Mouse (Mus musculus) intestine, embryonic 16.5 days (tissue): ENCODE measurements around the gene Fosl1. TPM values are rescaled to one million over a fixed set of nuclear protein-coding genes. Genes with fewer than 3 reads are reported as not detected.

Experiments used
- ATAC-seq: fragments of 200-750 bp; cut with Nextera tagmentation; 2 replicates; pipeline ENCODE4 v1.8.0; 2017; ENCODE audit warnings: moderate TSS enrichment, moderate library complexity
- H3K27ac ChIP-seq: fragments of 300-500 bp; sonication (generic); 2 replicates; pipeline ENCODE4 v1.5.1; 2014; ENCODE audit warnings: mild to moderate bottlenecking, low read length
- H3K27me3 ChIP-seq: fragments of 300-500 bp; sonication (generic); replicated peaks from 2 replicates; pipeline ENCODE4 v1.6.1; 2014; ENCODE audit warnings: low read length, control low read depth, mixed read lengths; ENCODE audit not compliant: control insufficient read depth, insufficient read depth
- H3K36me3 ChIP-seq: fragments of 300-500 bp; sonication (generic); 2 replicates; pipeline ENCODE4 v1.6.1; 2014; ENCODE audit warnings: low read length, control low read depth; ENCODE audit not compliant: control insufficient read depth, insufficient read depth
- H3K4me1 ChIP-seq: fragments of 300-500 bp; sonication (generic); 2 replicates; pipeline ENCODE4 v1.6.1; 2014; ENCODE audit warnings: low read length, control low read depth, mixed read lengths; ENCODE audit not compliant: control insufficient read depth, insufficient read depth
- H3K4me2 ChIP-seq: fragments of 300-500 bp; sonication (generic); 2 replicates; pipeline ENCODE4 v1.6.1; 2014; ENCODE audit warnings: low read depth, low read length, control low read depth
- H3K4me3 ChIP-seq: fragments of 300-500 bp; sonication (generic); 2 replicates; pipeline ENCODE4 v1.5.1; 2014; ENCODE audit warnings: mild to moderate bottlenecking, low read length
- H3K9ac ChIP-seq: fragments of 300-500 bp; sonication (generic); 2 replicates; pipeline ENCODE4 v1.6.1; 2014; ENCODE audit warnings: low read depth, low read length
- H3K9me3 ChIP-seq: fragments of 300-500 bp; sonication (generic); 2 replicates; pipeline ENCODE4 v1.6.1; 2016; ENCODE audit warnings: low read length, control low read depth; ENCODE audit not compliant: control insufficient read depth
- WGBS: fragments of 180-500 bp; shearing (Covaris S2); extraction: QIAGEN DNeasy Blood & Tissue Kit; methylation state at CpG from one replicate; pipeline ENCODE4 v1.1.7; 2014; 5-methylcytosine and 5-hydroxymethylcytosine counted together
- polyA plus RNA-seq: library from polyadenylated mRNA; unstranded; fragments of >200 nt; fragmentation: Nextera tagmentation; extraction: Ambion mirVana; gene quantifications from 2 replicates; pipeline ENCODE4 v1.2.1, GENCODE M21; 2015

Gene Fosl1
- polyA plus RNA-seq, 1 experiment from 2014 or later: not detected

DNA sequence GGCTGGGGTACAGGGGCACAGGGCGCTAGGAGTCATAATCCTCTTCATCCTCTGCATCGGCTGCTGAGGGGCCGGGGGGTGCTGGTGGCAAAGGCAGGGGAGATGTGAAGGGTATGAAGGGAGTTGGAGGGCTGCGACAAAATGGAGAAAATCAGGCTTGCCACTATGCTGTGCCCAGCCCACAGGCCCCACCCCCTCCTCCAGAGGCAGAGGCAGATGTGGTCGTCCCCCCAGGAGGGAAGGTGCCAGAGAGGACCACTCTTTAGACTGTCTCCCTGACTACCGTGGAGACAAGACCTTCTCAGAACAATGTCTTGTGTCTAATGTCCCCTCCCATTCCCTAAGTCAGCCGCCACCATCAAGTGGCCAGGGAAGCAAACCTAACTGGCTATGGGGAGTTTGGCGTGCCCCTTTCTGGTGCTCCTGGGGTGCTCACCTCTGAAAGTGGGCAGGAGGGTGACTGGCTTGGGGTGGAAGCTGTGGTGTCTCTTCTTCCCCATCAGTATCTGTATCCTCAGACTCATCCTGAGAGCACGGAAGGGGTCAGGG is 24.4 kb upstream of the Fosl1 start:
- Histone ChIP-seq H3K9me3 (no peaks in the 10 kb centered on the region), H3K36me3 (peaks cover 9% of the 10 kb centered on the region; the same call in 1 of the 2 replicates), H3K27ac (no peak overlapping the region), H3K4me1 (peaks cover 21% of the 10 kb centered on the region), H3K27me3 (no peaks in the 10 kb centered on the region), H3K4me3 (peak overlapping the region; percentile 81), H3K9ac (peak overlapping the region; percentile 90), H3K4me2 (peak overlapping the region; percentile 87)
- no peak for ATAC-seq
- WGBS: 83% methylated on average over 9 of the region's 9 CpGs

DNA sequence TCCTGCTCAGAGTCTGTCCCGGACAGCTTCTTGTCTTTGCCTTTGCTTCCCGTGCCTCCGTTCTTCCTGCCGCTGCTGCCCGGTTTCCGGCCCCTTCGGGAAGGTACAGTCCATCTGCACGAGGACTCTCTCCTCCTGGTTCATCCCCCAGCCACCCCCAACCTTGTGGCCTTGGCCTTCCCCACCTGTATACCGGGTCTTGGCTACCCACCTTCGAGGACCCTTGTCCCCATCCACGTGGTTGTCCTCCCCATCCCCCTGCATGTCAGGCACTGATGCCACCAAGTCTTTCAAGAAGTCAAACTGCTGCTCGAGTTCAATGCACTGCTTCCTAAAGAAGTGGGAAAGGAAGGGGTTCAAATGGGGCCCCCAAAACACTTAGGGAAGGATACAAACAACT is 23.8 kb upstream of the Fosl1 start:
- WGBS: 61% methylated on average over 12 of the region's 12 CpGs
- Histone ChIP-seq H3K9me3 (no peaks in the 10 kb centered on the region), H3K4me3 (peak overlapping the region; percentile 81), H3K4me1 (peaks cover 21% of the 10 kb centered on the region), H3K27me3 (no peaks in the 10 kb centered on the region), H3K27ac (peak overlapping the region; percentile 89), H3K36me3 (peaks cover 9% of the 10 kb centered on the region; the same call in 1 of the 2 replicates), H3K9ac (peak overlapping the region; percentile 90), H3K4me2 (peak overlapping the region; percentile 87)
- ATAC-seq: no peak

DNA sequence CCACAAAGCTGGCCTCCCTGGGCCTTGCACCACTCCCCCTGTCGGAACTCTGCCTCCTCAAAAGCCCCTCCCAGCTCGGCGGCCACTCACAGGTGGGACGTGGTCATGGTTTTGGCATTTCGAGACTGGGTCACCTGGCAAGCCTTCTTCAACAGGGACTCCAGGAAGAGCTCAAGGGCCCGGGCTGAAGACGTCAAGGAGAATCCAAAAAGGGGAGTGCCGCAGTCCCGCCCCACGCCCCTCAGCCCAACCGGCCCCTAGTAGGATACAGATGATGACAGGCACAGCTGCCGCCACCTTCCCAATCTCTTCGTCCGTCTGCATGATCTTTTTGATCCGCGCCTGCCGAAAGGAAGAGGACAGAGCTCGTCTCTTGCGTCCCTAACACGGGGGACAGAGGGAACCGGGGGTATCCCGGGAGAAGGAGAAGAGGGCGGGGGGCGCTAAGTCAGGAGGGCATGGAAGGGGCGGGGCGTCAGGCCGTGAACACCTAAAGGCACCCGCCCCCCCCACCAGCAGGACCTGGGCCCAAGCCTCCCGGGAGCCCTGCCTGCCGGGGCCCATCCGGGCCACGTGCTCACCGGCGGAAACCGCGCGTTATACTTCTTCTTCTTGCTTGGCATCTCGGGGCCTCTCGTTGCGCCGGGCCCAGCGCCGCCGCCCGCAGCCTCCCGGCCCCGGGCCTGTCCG is 23.1 kb upstream of the Fosl1 start:
- ATAC-seq: peak; percentile 76
- peak overlapping the region; percentile 89 for H3K27ac ChIP-seq
- no peaks in the 10 kb centered on the region for H3K27me3 ChIP-seq
- H3K4me2 ChIP-seq: peak overlapping the region; percentile 87
- peaks cover 21% of the 10 kb centered on the region for H3K4me1 ChIP-seq
- H3K9ac ChIP-seq: peak overlapping the region; percentile 90
- 0% methylated on average over 44 of the region's 48 CpGs for WGBS
- H3K9me3 ChIP-seq: no peaks in the 10 kb centered on the region
- peaks cover 9% of the 10 kb centered on the region; the same call in 1 of the 2 replicates for H3K36me3 ChIP-seq
- H3K4me3 ChIP-seq: peak overlapping the region; percentile 81

DNA sequence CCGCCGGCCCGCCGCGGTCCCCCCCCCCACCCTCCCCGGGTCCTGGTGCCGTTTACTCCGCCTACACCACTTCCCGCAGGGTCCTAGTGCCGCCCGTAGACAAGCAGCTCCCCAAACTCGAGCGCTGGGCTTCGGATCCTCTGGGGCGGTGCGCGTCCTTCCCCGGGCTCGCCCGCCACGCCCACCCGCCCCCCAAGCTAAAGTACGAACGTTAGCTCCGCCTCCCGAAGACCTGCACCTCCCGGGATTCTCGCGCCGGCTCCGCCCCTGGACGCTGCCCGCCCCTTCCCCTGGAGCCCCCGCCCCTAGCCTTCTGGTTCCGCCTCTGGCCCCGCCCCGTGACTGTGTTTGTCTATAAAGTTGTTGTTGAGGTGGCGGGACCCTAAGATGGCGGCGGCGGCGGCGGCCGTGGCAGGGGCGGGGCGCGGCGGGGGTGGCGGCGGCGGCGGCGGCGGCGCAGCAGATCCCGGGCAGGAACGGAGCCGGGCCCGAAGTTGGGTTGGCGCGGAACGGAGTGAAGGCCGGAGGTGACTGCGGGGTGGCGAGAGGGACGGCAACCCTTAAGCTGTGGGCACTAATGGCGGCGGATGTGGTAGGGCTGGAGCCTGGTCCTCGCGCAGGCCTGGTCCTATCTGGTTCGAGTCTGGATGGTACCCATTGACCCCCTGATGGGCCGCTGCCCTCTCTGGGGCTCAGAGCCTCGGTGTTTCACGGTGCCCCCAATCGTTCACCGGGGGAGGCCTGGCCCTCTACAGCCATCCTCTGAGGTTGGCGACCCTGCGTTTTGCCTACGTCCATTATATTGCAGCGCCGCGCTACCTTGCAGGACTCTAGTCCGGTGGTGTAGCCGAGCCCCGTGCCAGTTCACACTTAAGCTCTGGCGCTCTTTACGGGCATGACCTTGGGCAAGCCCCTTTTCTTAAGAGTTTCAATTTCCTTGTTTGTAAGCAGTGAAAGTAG is 22.3 kb upstream of the Fosl1 start, which contains the start of the genes Drap1 and AI837181:
Gene Drap1, minus strand, starts transcription at position 198 of the 960 bp plus-strand sequence.
Gene AI837181, plus strand, starts transcription at position 363 of the 960 bp plus-strand sequence.
- Histone ChIP-seq H3K27me3 (no peaks in the 10 kb centered on the region), H3K4me2 (peak within 1 kb of the TSS; percentile 87), H3K27ac (peak within 1 kb of the TSS; percentile 89), H3K4me3 (peak within 1 kb of the TSS; percentile 81), H3K36me3 (peaks cover 9% of the 10 kb centered on the region; the same call in 1 of the 2 replicates), H3K4me1 (peaks cover 21% of the 10 kb centered on the region), H3K9ac (peak within 1 kb of the TSS; percentile 93), H3K9me3 (no peaks in the 10 kb centered on the region)
- WGBS: under 1% methylated on average over 78 of the region's 87 CpGs
- peak; percentile 92 for ATAC-seq

DNA sequence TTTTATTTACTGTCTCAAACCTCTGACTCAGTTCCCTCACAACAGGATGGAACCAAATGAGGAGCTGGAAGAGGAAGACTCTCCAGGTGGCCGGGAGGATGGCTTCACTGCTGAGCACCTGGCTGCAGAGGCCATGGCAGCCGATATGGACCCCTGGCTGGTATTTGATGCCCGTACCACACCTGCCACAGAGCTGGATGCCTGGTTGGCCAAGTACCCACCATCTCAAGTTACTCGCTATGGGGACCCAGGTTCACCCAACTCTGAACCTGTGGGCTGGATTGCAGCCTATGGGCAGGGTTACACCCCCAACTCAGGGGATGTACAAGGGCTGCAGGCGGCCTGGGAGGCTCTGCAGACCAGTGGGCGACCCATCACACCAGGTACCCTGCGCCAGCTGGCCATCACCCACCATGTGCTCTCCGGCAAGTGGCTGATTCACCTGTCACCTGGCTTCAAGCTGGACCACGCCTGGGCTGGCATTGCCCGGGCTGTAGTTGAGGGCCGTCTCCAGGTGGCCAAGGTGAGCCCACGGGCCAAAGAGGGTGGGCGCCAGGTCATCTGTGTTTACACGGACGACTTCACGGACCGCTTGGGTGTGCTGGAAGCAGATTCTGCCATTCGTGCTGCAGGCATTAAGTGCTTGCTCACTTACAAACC is 21.3 kb upstream of the Fosl1 start:
- Histone ChIP-seq H3K4me3 (peak overlapping the region; percentile 81), H3K36me3 (peaks cover 9% of the 10 kb centered on the region; the same call in 1 of the 2 replicates), H3K4me2 (peak overlapping the region; percentile 86), H3K27ac (peak overlapping the region; percentile 78), H3K27me3 (no peaks in the 10 kb centered on the region), H3K9me3 (no peaks in the 10 kb centered on the region), H3K4me1 (peaks cover 21% of the 10 kb centered on the region), H3K9ac (peak overlapping the region; percentile 93)
- ATAC-seq: no peak
- 84% methylated on average over 18 of the region's 18 CpGs for WGBS

DNA sequence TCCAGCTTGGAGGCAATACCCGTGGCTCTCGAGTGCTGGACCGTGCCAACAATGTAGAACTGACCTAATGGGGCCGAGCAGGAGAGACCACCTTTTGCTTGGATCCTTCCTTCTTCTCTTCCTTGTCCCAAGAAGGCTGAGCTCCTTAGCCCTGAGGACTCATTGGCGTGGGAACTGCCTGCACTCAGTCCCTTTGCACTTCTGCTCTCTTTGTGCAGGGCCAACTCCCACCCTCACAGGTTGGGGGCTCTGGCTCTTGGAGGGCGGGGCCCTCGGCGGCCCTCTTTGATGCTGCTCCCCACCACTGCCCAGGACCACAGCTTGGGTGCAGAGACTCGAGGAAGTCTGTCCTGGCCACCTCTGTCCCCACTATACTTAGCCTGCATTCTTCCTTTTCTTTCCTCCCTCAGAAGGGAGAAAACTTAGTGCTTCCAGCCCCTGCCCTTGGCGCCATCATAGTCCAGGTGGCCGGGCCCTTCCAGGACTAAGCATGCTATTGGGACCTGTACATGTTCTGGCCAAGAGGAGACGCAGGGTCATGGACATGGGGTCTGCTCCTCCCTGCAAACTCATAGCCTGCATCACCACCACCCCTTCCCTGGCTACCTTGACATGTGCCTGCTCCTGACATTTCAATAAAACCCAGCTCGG is 20.6 kb upstream of the Fosl1 start:
- Histone ChIP-seq H3K27me3 (no peaks in the 10 kb centered on the region), H3K36me3 (peaks cover 9% of the 10 kb centered on the region; the same call in 1 of the 2 replicates), H3K9ac (0 out of 2 replicates have a peak overlapping the region, but pooled peaks have one; percentile 93), H3K9me3 (no peaks in the 10 kb centered on the region), H3K27ac (no peak overlapping the region), H3K4me1 (peaks cover 21% of the 10 kb centered on the region), H3K4me2 (no peak overlapping the region), H3K4me3 (no peak overlapping the region)
- 90% methylated on average over 13 of the region's 13 CpGs for WGBS
- ATAC-seq: no peak

DNA sequence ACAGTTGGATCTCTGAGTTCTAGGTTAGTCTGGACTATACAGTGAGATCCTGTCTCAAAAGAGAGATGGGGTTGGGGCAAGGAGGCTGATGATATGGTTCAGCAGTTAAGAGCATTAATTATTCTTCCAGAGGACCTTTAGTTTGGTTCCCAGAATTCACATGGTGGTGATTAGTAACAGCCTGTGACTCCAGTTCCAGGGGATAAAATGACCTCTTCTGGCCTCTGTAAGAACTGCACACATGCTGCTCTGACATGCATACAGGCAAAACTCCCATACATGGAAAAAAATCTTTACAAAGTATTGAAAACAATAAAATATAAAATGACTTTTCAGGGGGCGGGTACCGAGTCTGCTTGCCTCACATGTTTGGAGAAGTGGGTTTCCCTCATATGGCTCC is 19.3 kb upstream of the Fosl1 start:
- 80% methylated on average over 2 of the region's 2 CpGs for WGBS
- H3K9ac ChIP-seq: no peak overlapping the region
- ATAC-seq: no peak

DNA sequence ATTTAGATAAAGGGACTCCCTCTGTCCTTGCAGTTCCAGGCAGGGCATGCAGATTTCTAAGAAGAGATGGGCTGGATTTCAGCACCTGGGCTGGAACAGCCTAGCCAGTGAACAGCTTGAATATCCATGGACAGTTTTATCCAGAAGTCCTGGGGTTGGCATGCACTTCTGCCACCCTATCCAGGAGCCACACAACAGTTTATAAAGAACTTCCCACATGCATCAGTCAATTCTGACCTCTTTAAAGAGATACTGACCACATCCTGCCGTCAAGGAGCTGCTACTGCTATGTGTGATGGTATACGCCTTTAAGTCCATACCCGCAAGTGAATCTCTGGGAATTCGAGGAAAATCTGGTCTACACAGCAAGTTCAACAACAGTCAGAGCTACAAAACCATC is 18.1 kb upstream of the Fosl1 start:
- H3K4me1 ChIP-seq: peaks cover 22% of the 10 kb centered on the region

More for the DNA sequence above, 19.3 kb upstream of the Fosl1 start:
- H3K27me3 ChIP-seq: no peaks in the 10 kb centered on the region
- peaks cover 23% of the 10 kb centered on the region for H3K4me1 ChIP-seq
- no peak overlapping the region for H3K4me3 ChIP-seq
- no peaks in the 10 kb centered on the region for H3K9me3 ChIP-seq
- H3K4me2 ChIP-seq: no peak overlapping the region
- peaks cover 9% of the 10 kb centered on the region; the same call in 1 of the 2 replicates for H3K36me3 ChIP-seq
- H3K27ac ChIP-seq: no peak overlapping the region

More for the DNA sequence above, 18.1 kb upstream of the Fosl1 start:
- H3K4me3 ChIP-seq: no peak overlapping the region
- no peak overlapping the region for H3K27ac ChIP-seq
- no peak for ATAC-seq
- H3K27me3 ChIP-seq: no peaks in the 10 kb centered on the region
- H3K9me3 ChIP-seq: no peaks in the 10 kb centered on the region
- H3K36me3 ChIP-seq: peaks cover 9% of the 10 kb centered on the region; the same call in 1 of the 2 replicates
- no peak overlapping the region for H3K9ac ChIP-seq
- no peak overlapping the region for H3K4me2 ChIP-seq
- 76% methylated on average over 4 of the region's 4 CpGs for WGBS
